Mouse (Mus musculus) MEL (cell line): ENCODE data around the gene Tbc1d9b. TPM values are rescaled to one million over a fixed set of nuclear protein-coding genes. Genes with fewer than 3 reads are reported as not detected.
A peak's percentile ranks its signal among the peaks of the same experiment; 100 is the strongest.
"Not testable (repeated sequence)": the region's sequence is repeated elsewhere in the genome, so short reads cannot be mapped to it uniquely, and the experiment has no call there.

Experiments used
- DNase-seq: peaks from one replicate; pipeline ENCODE4 v3.0.0; 2011; ENCODE audit warnings: low read depth, low spot score
- H3K27ac ChIP-seq: 2 replicates; pipeline ENCODE4 v1.5.1; 2012; ENCODE audit warnings: low read depth, mild to moderate bottlenecking, control low read depth, low read length, moderate library complexity; ENCODE audit not compliant: control insufficient read depth
- H3K27me3 ChIP-seq, 2 experiments: fragments of 150-350 bp in 1 of 2; sonication (generic) in 1 of 2; 2 replicates each; pipeline ENCODE4 v1.6.1; 2012; ENCODE audit warnings: low read length in 2 of 2, mild to moderate bottlenecking in 2 of 2, improper control_type of control experiment in 1 of 2, moderate library complexity in 1 of 2; ENCODE audit not compliant: insufficient read depth in 2 of 2, control insufficient read depth in 1 of 2
- H3K36me3 ChIP-seq, 2 experiments: 2 replicates each; pipeline ENCODE4 v1.6.1; 2012 to 2014; ENCODE audit warnings: low read length in 2 of 2, improper control_type of control experiment in 1 of 2, inconsistent platforms in 1 of 2, mild to moderate bottlenecking in 1 of 2; ENCODE audit not compliant: insufficient read depth in 2 of 2, control insufficient read depth in 1 of 2
- H3K4me1 ChIP-seq, 2 experiments: fragments of 150-350 bp in 1 of 2; sonication (generic) in 1 of 2; 2 replicates each; pipeline ENCODE4 v1.6.1; 2012; ENCODE audit warnings: low read length in 2 of 2, improper control_type of control experiment in 1 of 2, mild to moderate bottlenecking in 1 of 2; ENCODE audit not compliant: insufficient read depth in 2 of 2, control insufficient read depth in 1 of 2
- H3K4me3 ChIP-seq, 2 experiments: fragments of 150-350 bp in 1 of 2; sonication (generic) in 1 of 2; 2 replicates each; pipeline ENCODE4 v1.5.1; 2012; ENCODE audit warnings: low read depth in 2 of 2, low read length in 2 of 2, mild to moderate bottlenecking in 2 of 2, moderate library complexity in 2 of 2, control low read depth in 1 of 2, improper control_type of control experiment in 1 of 2; ENCODE audit not compliant: control insufficient read depth in 1 of 2, insufficient read depth in 1 of 2
- H3K79me2 ChIP-seq: 2 replicates; pipeline ENCODE4 v1.6.1; 2012; ENCODE audit warnings: mild to moderate bottlenecking, low read length, moderate library complexity; ENCODE audit not compliant: control insufficient read depth, poor library complexity, insufficient read depth
- H3K9ac ChIP-seq: 2 replicates; pipeline ENCODE4 v1.6.1; 2012; ENCODE audit warnings: low read depth, mild to moderate bottlenecking, control low read depth, low read length, moderate library complexity; ENCODE audit not compliant: control insufficient read depth, poor library complexity, severe bottlenecking
- H3K9me3 ChIP-seq: fragments of 150-350 bp; sonication (generic); replicated peaks from 2 replicates; pipeline ENCODE4 v1.6.1; 2012; ENCODE audit warnings: mild to moderate bottlenecking, low read length, improper control_type of control experiment, moderate library complexity; ENCODE audit not compliant: insufficient read depth
- CTCF ChIP-seq, 3 experiments: IDR thresholded peaks in 2 of 3; conservative IDR thresholded peaks in 1 of 3; 2 replicates each; pipeline ENCODE4 v1.5.1; 2011 to 2012; ENCODE audit warnings: low read length in 3 of 3, low read depth in 2 of 3, mild to moderate bottlenecking in 2 of 3, improper control_type of control experiment in 1 of 3, inconsistent platforms in 1 of 3, mixed read lengths in 1 of 3, moderate library complexity in 1 of 3; ENCODE audit not compliant: control insufficient read depth in 1 of 3, insufficient read depth in 1 of 3, poor library complexity in 1 of 3, severe bottlenecking in 1 of 3
- ELF1 ChIP-seq: IDR thresholded peaks from 2 replicates; pipeline ENCODE4 v1.6.1; 2014; ENCODE audit warnings: low read depth, mild to moderate bottlenecking, inconsistent platforms, low read length, improper control_type of control experiment, moderate library complexity
- EP300 ChIP-seq, 2 experiments: IDR thresholded peaks; 2 replicates each; pipeline ENCODE4 v1.6.1; 2011; ENCODE audit warnings: improper control_type of control experiment in 2 of 2, low read length in 2 of 2, low read depth in 1 of 2, mild to moderate bottlenecking in 1 of 2
- MAX ChIP-seq: IDR thresholded peaks from 2 replicates; pipeline ENCODE4 v1.6.1; 2011; ENCODE audit warnings: low read length, improper control_type of control experiment
- MYC ChIP-seq: IDR thresholded peaks from 2 replicates; pipeline ENCODE4 v1.6.1; 2011; ENCODE audit warnings: low read depth, mild to moderate bottlenecking, low read length, improper control_type of control experiment, moderate library complexity
- NRF1 ChIP-seq: IDR thresholded peaks from 2 replicates; pipeline ENCODE4 v1.6.1; 2014; ENCODE audit warnings: low read depth, mild to moderate bottlenecking, inconsistent platforms, low read length, improper control_type of control experiment, moderate library complexity; ENCODE audit not compliant: poor library complexity, insufficient read depth, severe bottlenecking
- SIN3A ChIP-seq: IDR thresholded peaks from 2 replicates; pipeline ENCODE4 v1.6.1; 2012; ENCODE audit warnings: low read length, improper control_type of control experiment, inconsistent platforms
- SMC3 ChIP-seq: IDR thresholded peaks from 2 replicates; pipeline ENCODE4 v1.6.1; 2011; ENCODE audit warnings: low read depth, low read length, improper control_type of control experiment
- ZKSCAN1 ChIP-seq: IDR thresholded peaks from 2 replicates; pipeline ENCODE4 v1.6.1; 2012; ENCODE audit warnings: low read depth, mild to moderate bottlenecking, inconsistent platforms, low read length, improper control_type of control experiment, moderate library complexity
- ZMIZ1 ChIP-seq: IDR thresholded peaks from 2 replicates; pipeline ENCODE4 v1.6.1; 2012; ENCODE audit warnings: low read depth, mild to moderate bottlenecking, inconsistent platforms, low read length, improper control_type of control experiment, moderate library complexity
- ZNF384 ChIP-seq: IDR thresholded peaks from 2 replicates; pipeline ENCODE4 v1.6.1; 2012; ENCODE audit warnings: low read depth, mild to moderate bottlenecking, inconsistent platforms, low read length, improper control_type of control experiment
- polyA plus RNA-seq, 2 experiments: library from polyadenylated mRNA; stranded (reverse) in 1 of 2; unstranded in 1 of 2; fragments of >175 nt in 1 of 2; fragments of >200 nt in 1 of 2; gene quantifications; 2 replicates each; pipeline versions ENCODE4 v1.2.1 to v1.2.4; 2012; ENCODE audit warnings: low replicate concordance in 2 of 2, low read depth in 1 of 2; ENCODE audit not compliant: insufficient read length in 2 of 2, insufficient read depth in 1 of 2, missing spikeins in 1 of 2
- total RNA-seq: library from RNA; depleted of rRNA; stranded (reverse); fragments of 300-350 nt; gene quantifications from 2 replicates; pipeline ENCODE4 v1.2.3, GENCODE M21; 2012

The Tbc1d9b gene
- total and polyA plus RNA-seq, 3 experiments, result 18.6 to 32.5 TPM; not detected in 1

DNA sequence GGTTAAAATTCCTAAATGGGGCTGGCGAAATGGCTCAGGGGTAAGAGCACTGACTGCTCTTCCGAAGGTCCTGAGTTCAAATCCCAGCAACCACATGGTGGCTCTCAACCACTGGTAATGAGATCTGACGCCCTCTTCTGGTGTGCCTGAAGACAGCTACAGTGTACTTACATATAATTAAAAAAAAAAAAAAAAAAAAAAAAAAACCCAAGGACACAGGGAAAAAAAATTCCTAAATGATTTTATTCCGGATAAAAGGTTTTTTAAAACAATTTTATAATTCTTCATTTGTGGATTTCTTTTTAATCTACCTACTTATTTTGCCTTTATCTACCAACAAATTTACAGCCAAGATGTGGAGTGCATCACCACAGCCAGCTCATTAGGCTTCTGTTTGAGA, 29.2 kb upstream of the Tbc1d9b start:
- H3K4me1 ChIP-seq, H3K4me3 ChIP-seq, H3K27ac ChIP-seq, H3K9ac ChIP-seq, H3K36me3 ChIP-seq, DNase-seq, H3K79me2 ChIP-seq, H3K27me3 ChIP-seq, H3K9me3 ChIP-seq: not testable (repeated sequence)
- TF ChIP-seq CTCF (IDR thresholded peaks at IDR 0.05 in 2 of 3, conservative IDR thresholded peaks at IDR 0.05 in 1 of 3; ENCODE audit: control insufficient read depth in 1 of 3, insufficient read depth in 1 of 3, low read depth in 2 of 3, low read length in 3 of 3, poor library complexity in 1 of 3, severe bottlenecking in 1 of 3), result peak in 1 of 3 experiments; percentile 14; a peak in 1 of 6 replicates
- peak; percentile 77 for TF ChIP-seq ZNF384
- TF ChIP-seq SMC3, result 0 out of 2 replicates have a peak, but pooled peaks have one; percentile 10

- H3K79me2 ChIP-seq, result no peaks in the 10 kb centered on the region
- DNase-seq, result no peak
- H3K27me3 ChIP-seq, result no peaks in the 10 kb centered on the region
- H3K9me3 ChIP-seq, result no peaks in the 10 kb centered on the region
- no peak overlapping the region for H3K9ac ChIP-seq
- peaks cover 3 to 6% of the 10 kb centered on the region in 2 experiments; a peak in 2 of 4 replicates for H3K4me1 ChIP-seq
- H3K36me3 ChIP-seq, result 0 out of 4 replicates have a peak, but pooled peaks cover 0 to 3% of the 10 kb centered on the region in 2 experiments
- no peak overlapping the region for H3K4me3 ChIP-seq
- H3K27ac ChIP-seq, result no peak overlapping the region
- TF ChIP-seq ZMIZ1, result no peak
Measured at GRCm38 (mm10) chr11:50104016-50104415, 27.2 kb upstream of the Tbc1d9b start.

DNA sequence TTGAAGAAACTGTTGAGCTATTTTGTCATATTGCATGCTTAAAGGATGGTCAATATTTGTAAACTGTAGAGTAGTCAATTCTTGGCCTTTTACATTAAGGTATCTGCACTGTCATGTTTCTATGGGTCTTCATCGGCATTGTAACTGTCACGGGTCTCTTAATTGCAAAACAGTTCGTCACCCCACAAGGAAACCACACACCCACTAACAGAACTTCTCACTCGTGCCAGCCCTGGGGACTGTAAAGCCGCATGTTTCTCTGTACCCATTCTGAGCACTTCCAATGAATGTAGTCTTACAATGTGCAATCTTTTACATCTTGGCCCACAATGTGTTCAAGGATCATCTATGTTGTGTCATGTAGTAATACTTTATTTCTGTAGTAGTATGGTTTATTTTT, 26.0 kb upstream of the Tbc1d9b start:
- H3K9ac ChIP-seq, result no peak overlapping the region
- 0 out of 4 replicates have a peak, but pooled peaks cover 0 to 3% of the 10 kb centered on the region in 2 experiments for H3K36me3 ChIP-seq
- no peak for DNase-seq
- no peaks in the 10 kb centered on the region for H3K9me3 ChIP-seq
- no peak overlapping the region for H3K27ac ChIP-seq
- H3K79me2 ChIP-seq, result no peaks in the 10 kb centered on the region
- no peak overlapping the region for H3K4me3 ChIP-seq
- peaks cover 3 to 6% of the 10 kb centered on the region in 2 experiments; a peak in 2 of 4 replicates for H3K4me1 ChIP-seq
- no peak for TF ChIP-seq NRF1
- no peaks in the 10 kb centered on the region for H3K27me3 ChIP-seq

DNA sequence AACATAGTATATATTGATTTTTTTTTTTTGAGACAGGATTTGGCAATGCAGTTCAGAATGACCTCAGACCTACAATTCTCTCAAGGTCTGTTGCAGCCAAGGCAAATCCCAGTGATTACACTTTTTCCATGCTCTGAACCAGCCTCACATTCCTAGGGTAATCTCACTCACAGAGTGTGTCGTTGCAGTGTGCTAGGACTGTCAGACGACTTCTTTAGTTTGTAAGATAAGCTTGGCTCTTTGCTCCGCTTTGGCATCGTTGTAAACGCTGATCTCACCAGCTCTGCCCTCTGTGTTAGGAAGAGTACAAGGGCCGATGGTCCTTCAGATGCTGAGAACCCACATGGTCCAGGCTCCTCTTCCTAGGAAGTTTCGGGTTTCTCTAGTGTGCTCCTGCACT, 25.2 kb upstream of the Tbc1d9b start:
- no peaks in the 10 kb centered on the region for H3K9me3 ChIP-seq
- no peaks in the 10 kb centered on the region for H3K79me2 ChIP-seq
- H3K4me1 ChIP-seq, result peaks cover 3 to 6% of the 10 kb centered on the region in 2 experiments; a peak in 2 of 4 replicates
- no peak overlapping the region for H3K9ac ChIP-seq
- no peak overlapping the region for H3K27ac ChIP-seq
- DNase-seq, result no peak
- H3K36me3 ChIP-seq, result 0 out of 4 replicates have a peak, but pooled peaks cover 0 to 2% of the 10 kb centered on the region in 2 experiments
- no peaks in the 10 kb centered on the region for H3K27me3 ChIP-seq
- TF ChIP-seq SIN3A, result no peak
- no peak for TF ChIP-seq MAX
- no peak for TF ChIP-seq ELF1
- no peak for TF ChIP-seq ZKSCAN1
- no peak for TF ChIP-seq MYC
- TF ChIP-seq EP300 (IDR thresholded peaks at IDR 0.05; ENCODE audit: low read depth in 1 of 2, low read length in 2 of 2), result no peak
- TF ChIP-seq, all 39 proteins: peak for 0
- H3K4me3 ChIP-seq, result no peak overlapping the region
